Mouse (Mus musculus): ENCODE measurements around the gene Gm7356.
"Not testable (repeated sequence)": the region's sequence is repeated elsewhere in the genome, so short reads cannot be mapped to it uniquely, and the experiment has no call there.

Gene Gm7356

DNA sequence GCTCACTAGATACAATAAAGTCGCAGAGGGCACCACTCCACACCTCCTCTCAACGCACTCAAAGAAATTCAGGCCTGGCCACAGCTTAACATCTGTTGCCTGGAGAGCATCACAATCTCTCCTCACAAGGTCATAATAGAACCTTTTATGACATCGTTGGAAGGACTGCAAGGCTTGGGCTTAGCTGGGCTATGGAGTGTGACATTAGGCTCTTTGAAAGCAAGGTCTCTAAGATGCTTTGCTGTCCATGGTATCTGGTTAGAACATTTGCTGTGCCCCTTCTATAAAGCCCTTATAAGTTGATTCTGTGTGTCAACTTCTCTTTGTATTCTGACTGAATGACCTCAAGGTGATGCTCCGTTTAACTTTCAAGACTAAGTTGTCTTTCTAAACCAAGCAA, at the start of gene Gm7356:
Gene Gm7356, minus strand, starts transcription at position 101 of the 400 bp plus-strand sequence.
- not testable (repeated sequence) for DNase-seq (ENCODE audit: low read depth, low spot score)

DNA sequence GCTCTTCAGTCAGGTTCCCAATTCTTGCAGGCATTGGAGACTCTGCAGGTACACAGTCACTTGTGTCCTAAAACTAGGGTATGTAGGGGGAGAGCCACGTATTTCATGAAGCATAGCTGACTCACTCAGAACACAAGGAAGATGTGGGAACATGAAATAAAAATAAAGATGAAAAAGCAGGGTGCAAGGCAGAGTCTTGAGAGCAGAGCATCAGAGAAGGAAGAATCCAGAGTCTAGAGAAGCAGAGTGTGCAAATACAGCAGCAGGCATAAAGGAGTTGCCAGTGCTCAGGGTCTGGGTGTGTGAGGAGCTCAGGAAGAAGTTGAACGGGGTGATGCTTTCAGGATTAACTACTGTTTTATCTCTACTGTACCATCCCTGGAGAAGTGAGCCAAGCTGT, 38.4 kb upstream of the Gm7356 start:
- not testable (repeated sequence) for DNase-seq (ENCODE audit: low read depth, low spot score)

DNA sequence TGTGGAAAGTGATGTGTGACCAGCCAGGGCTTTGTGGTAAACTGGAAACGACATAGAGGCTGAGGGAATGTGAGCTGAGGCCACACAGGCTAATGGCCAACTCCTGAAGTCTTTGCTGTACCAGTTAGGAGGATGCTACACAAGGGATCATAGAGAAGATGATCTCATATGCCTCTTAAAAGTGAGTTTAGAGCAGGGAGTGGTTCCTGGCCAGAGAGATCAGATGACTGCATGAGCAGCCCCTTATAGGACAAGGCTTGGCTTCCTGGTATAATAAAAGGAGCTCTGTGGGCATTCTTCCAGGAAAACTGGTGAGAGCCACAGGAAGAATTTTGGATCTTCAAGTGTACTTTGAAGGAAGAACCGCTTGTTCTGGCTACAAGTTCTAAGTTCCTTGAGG, 33.5 kb upstream of the Gm7356 start:
- not testable (repeated sequence) for DNase-seq (ENCODE audit: low read depth, low spot score)

DNA sequence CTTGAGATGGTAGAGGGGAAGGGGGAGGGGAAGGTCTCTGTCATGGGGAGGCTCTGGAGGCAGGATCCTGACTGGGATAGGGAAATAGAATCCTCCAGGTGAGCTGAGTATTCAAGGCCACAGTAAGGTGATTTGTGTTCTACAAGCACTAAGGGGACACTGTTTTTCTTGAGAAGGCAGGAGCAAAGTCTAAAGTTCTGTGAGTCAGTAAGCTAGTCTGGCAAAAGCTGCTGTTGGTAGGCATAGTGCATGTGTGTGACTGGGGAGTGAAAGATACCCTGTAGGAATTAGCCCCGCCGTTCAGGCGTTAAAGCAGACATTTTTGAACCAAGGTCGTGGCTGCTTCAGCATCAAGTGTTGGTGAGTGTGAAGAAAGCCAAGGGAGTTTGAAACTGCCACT, 32.6 kb upstream of the Gm7356 start:
- DNase-seq (ENCODE audit: low read depth, low spot score) = not testable (repeated sequence)

DNA sequence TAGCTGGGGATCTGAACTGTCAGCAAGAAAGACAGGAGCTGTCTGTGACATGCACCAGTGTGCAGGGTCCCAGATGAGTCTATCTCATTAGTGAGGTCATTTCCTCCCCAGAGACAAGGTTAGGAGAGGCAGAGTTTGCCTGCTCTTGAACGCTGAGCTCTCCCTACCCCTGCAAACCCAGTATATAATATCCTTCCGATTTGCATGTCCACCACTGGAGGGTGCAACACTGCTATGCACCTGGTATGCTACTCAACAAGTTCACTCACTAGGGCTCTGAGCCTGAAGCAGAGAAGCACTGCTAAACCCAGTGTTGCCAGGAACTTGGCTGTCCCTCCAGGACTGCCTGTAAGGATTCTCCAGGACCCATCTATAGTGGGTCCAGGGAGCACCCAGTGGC, 10.1 kb downstream of the Gm7356 start:
- not testable (repeated sequence) for DNase-seq (ENCODE audit: low read depth, low spot score)

DNA sequence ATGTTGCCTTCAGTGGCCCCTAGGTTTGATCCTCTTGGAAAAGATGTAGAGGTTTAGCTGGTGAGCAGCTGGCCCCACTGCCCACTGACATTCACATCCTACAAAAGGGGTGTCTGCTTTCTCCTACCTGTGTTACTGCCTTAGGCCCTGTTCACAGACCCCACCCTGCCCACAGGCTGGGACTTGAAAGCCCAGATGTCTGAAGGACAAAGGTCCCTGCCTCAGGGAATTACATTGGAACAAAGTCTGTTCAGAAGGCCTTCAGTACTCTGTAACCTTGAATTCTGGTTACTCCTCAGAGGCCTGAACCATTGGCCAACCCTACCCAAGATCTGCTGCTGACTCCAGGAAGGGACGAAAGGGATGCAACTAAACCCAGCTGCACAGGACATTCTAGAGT, 15.8 kb downstream of the Gm7356 start:
- no peak for DNase-seq (ENCODE audit: low read depth, low spot score)

DNA sequence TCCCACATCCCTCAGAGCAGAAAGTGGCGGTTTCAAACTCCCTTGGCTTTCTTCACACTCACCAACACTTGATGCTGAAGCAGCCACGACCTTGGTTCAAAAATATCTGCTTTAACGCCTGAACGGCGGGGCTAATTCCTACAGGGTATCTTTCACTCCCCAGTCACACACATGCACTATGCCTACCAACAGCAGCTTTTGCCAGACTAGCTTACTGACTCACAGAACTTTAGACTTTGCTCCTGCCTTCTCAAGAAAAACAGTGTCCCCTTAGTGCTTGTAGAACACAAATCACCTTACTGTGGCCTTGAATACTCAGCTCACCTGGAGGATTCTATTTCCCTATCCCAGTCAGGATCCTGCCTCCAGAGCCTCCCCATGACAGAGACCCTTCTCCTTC, 32.7 kb downstream of the Gm7356 start:
- DNase-seq (ENCODE audit: low read depth, low spot score) = not testable (repeated sequence)

DNA sequence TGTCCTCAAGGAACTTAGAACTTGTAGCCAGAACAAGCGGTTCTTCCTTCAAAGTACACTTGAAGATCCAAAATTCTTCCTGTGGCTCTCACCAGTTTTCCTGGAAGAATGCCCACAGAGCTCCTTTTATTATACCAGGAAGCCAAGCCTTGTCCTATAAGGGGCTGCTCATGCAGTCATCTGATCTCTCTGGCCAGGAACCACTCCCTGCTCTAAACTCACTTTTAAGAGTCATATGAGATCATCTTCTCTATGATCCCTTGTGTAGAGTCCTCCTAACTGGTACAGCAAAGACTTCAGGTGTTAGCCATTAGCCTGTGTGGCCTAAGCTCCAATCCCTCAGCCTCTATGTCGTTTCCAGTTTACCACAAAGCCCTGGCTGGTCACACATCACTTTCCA, 33.6 kb downstream of the Gm7356 start:
- not testable (repeated sequence) for DNase-seq (ENCODE audit: low read depth, low spot score)

DNA sequence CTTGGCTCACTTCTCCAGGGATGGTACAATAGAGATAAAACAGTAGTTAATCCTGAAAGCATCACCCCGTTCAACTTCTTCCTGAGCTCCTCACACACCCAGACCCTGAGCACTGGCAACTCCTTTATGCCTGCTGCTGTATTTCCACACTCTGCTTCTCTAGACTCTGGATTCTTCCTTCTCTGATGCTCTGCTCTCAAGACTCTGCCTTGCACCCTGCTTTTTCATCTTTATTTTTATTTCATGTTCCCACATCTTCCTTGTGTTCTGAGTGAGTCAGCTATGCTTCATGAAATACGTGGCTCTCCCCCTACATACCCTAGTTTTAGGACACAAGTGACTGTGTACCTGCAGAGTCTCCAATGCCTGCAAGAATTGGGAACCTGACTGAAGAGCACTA, 38.5 kb downstream of the Gm7356 start:
- not testable (repeated sequence) for DNase-seq (ENCODE audit: low read depth, low spot score)

DNA sequence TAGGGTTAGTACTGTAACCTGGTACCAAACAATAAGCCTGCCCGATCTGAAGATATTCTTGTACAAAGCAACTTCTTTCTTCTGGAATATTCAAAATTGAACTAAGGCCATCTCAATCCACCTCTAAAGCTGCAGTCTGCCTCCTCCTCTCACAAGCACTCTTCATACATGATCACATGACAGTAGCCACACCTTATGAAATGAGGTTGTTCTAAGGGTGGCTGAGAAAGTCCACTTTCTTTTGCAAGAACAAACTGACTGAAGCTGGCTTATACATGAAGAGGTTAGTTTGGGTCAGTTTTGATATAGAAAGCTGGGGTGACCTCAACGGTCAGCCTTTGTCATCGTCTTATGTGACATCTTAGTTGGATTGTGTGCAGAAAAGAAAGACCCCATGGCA, 41.3 kb downstream of the Gm7356 start:
- DNase-seq (ENCODE audit: low read depth, low spot score) = not testable (repeated sequence)

DNA sequence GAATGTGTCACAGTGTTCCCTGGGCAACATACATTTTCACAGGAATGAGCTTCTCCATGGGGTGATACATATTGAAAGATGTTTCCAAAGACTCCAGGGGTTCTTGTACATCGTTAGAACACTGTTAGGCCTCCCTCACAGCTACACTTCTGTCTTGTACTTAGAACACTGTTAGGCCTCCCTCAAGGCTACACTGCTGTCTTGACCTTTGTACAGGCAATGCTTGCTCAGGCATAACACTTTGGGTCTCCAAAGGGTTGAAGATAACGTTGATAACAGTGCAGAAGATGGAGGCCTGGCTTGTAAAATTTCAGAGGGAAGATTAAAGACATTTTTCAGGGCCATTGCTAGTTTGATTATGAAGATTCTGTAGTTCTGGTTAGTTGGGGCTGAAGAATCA, 45.4 kb downstream of the Gm7356 start:
- not testable (repeated sequence) for DNase-seq (ENCODE audit: low read depth, low spot score)

DNA sequence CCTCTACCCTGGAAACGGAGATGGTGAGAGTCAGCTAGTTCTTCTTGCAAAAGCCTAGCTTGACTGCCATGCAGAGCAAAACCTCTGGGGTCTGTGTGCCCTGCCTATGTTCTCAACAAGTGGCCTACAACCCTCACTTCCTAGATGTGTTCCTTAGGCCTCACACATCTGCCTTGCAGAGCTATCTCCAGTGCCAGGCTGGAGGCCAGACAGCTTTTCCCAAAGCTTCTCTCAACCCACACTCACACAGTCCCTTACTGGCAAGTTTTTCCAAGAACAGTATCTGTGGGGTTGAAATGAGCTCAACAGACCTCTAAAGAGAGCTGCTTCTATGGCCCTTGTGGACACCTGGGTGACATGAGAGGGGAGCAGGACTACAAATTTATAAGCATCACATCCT, 51.9 kb downstream of the Gm7356 start:
- DNase-seq (ENCODE audit: low read depth, low spot score) = not testable (repeated sequence)
